Mouse (Mus musculus) liver, embryonic 14.5 days (tissue): ENCODE data around the gene 4931422A03Rik. TPM values are rescaled to one million over a fixed set of nuclear protein-coding genes. Genes with fewer than 3 reads are reported as not detected.

ENCODE experiments used
- ATAC-seq: fragments of 200-750 bp; cut with Nextera tagmentation; 2 replicates; pipeline ENCODE4 v1.8.0; 2017; ENCODE audit warnings: moderate number of reproducible peaks, mild to moderate bottlenecking, moderate library complexity; ENCODE audit not compliant: insufficient read depth
- DNase-seq, 3 experiments: peaks; one replicate each; pipeline ENCODE4 v3.0.0-alpha.2; 2012 to 2013; ENCODE audit warnings: low read depth in 3 of 3, low spot score in 3 of 3
- H3K27ac ChIP-seq: fragments of 300-500 bp; sonication (generic); 2 replicates; pipeline ENCODE4 v1.5.1; 2014; ENCODE audit warnings: moderate library complexity, mild to moderate bottlenecking, control low read depth, inconsistent platforms
- H3K27me3 ChIP-seq: fragments of 300-500 bp; sonication (generic); 2 replicates; pipeline ENCODE4 v1.6.1; 2014; ENCODE audit warnings: mild to moderate bottlenecking, low read length, moderate library complexity; ENCODE audit not compliant: control insufficient read depth, insufficient read depth
- H3K36me3 ChIP-seq: fragments of 300-500 bp; sonication (generic); replicated peaks from 2 replicates; pipeline ENCODE4 v1.6.1; 2014; ENCODE audit warnings: low read depth; ENCODE audit not compliant: control insufficient read depth, insufficient read depth
- H3K4me1 ChIP-seq, 2 experiments: fragments of 200-500 bp in 1 of 2; fragments of 300-500 bp in 1 of 2; sonication (generic) in 1 of 2; replicated peaks; 2 replicates each; pipeline ENCODE4 v1.6.1; 2012 to 2014; ENCODE audit warnings: antibody characterized with exemption in 1 of 2, inconsistent platforms in 1 of 2, low read length in 1 of 2; ENCODE audit not compliant: control insufficient read depth in 2 of 2, insufficient read depth in 2 of 2
- H3K4me2 ChIP-seq: fragments of 300-500 bp; sonication (generic); 2 replicates; pipeline ENCODE4 v1.6.1; 2014; ENCODE audit warnings: low read depth, mild to moderate bottlenecking, control low read depth, moderate library complexity
- H3K4me3 ChIP-seq, 2 experiments: fragments of 200-500 bp in 1 of 2; fragments of 300-500 bp in 1 of 2; sonication (generic) in 1 of 2; 2 replicates each; pipeline ENCODE4 v1.5.1; 2012 to 2014; ENCODE audit warnings: low read depth in 2 of 2, low read length in 2 of 2, mild to moderate bottlenecking in 2 of 2, control low read depth in 1 of 2, inconsistent platforms in 1 of 2, moderate library complexity in 1 of 2; ENCODE audit not compliant: insufficient read depth in 1 of 2
- H3K9ac ChIP-seq: fragments of 300-500 bp; sonication (generic); replicated peaks from 2 replicates; pipeline ENCODE4 v1.6.1; 2014; ENCODE audit warnings: mild to moderate bottlenecking, control low read depth, moderate library complexity
- H3K9me3 ChIP-seq: fragments of 300-500 bp; sonication (generic); 2 replicates; pipeline ENCODE4 v1.6.1; 2016; ENCODE audit warnings: low read length, mixed read lengths; ENCODE audit not compliant: control insufficient read depth
- CTCF ChIP-seq: IDR thresholded peaks from 2 replicates; pipeline ENCODE4 v1.5.1; 2016; ENCODE audit warnings: antibody characterized with exemption, low read depth, control low read depth
- EP300 ChIP-seq: IDR thresholded peaks from 2 replicates; pipeline ENCODE4 v1.6.1; 2016; ENCODE audit warnings: antibody characterized with exemption, low read depth
- WGBS: fragments of 180-500 bp; shearing (Covaris S2); extraction: QIAGEN DNeasy Blood & Tissue Kit; methylation state at CpG from one replicate; pipeline ENCODE4 v1.1.7; 2014; ENCODE audit not compliant: insufficient replicate concordance; 5-methylcytosine and 5-hydroxymethylcytosine counted together
- polyA plus RNA-seq, 2 experiments: library from polyadenylated mRNA; depleted of rRNA in 1 of 2; stranded (reverse) in 1 of 2; unstranded in 1 of 2; fragments of >200 nt; fragmentation: Nextera tagmentation in 1 of 2; extraction: Ambion mirVana in 1 of 2; gene quantifications; 2 replicates each; pipeline versions ENCODE4 v1.2.1 to v1.2.3; 2012 to 2014

The 4931422A03Rik gene
- polyA plus RNA-seq, 2 experiments = 0.86 TPM; not detected in 1

- DNase-seq (no peak), ATAC-seq (no peak)
- no peak overlapping the region for H3K9ac ChIP-seq
- no peak overlapping the region for H3K4me3 ChIP-seq
- H3K9me3 ChIP-seq = no peaks in the 10 kb centered on the region
- no peak overlapping the region for H3K4me2 ChIP-seq
- H3K27me3 ChIP-seq = no peaks in the 10 kb centered on the region
- peaks cover 0 to 15% of the 10 kb centered on the region in 2 experiments; a peak in 2 of 4 replicates for H3K4me1 ChIP-seq
- H3K36me3 ChIP-seq = no peaks in the 10 kb centered on the region
- WGBS = 78% methylated on average over 3 of the region's 3 CpGs
- no peak overlapping the region for H3K27ac ChIP-seq
- no peak for TF ChIP-seq CTCF
- no peak for TF ChIP-seq EP300
Measured at GRCm38 (mm10) chr2:103941085-103941484, 87.1 kb downstream of the 4931422A03Rik start.

DNA sequence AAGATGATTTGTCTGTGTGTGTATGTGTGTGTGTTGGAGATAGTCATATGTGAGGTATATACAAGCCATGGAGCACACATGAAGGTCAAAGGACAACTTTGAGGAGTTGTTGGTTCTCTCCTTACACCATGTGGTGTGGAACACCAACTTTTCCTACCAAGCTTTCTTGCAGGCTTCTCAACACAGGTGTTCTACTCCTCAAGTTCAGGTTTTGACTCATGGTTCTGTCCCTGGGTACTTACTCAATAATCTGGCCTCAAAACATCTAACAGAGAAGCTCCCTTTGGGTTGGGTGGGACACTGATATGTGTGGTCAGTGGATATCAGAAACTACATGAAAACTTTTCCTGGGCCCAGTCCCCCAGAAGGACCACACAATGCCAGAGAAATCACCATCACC lies 89.2 kb downstream of the 4931422A03Rik start:
- Histone ChIP-seq H3K36me3 (no peaks in the 10 kb centered on the region), H3K27ac (no peak overlapping the region), H3K4me3 (no peak overlapping the region), H3K4me1 (peaks cover 0 to 7% of the 10 kb centered on the region in 2 experiments; a peak in 1 of 4 replicates), H3K4me2 (no peak overlapping the region), H3K27me3 (no peaks in the 10 kb centered on the region), H3K9ac (no peak overlapping the region), H3K9me3 (no peaks in the 10 kb centered on the region)
- ATAC-seq (no peak), DNase-seq (no peak)
- TF ChIP-seq EP300 (no peak), CTCF (no peak)

DNA sequence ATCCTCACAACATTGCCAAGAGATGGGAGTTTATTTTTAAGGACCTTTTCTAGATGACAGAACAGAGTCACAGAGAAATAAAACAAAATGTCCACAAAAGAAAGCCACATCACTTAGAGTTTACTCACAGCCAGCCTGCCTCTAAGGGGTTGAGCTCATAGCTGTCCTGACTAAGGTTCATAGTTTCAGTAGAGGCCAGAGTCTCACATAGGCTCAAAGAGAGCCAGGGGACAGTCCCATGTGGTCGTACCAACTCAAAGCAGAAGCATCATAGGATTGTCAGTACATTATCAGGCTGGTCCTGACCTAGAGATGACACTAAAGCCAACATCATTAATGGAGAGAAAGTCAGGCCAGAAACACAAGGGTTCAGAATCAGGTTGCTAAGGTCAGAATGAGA lies 89.6 kb downstream of the 4931422A03Rik start:
- Histone ChIP-seq H3K27me3 (no peaks in the 10 kb centered on the region), H3K9me3 (no peaks in the 10 kb centered on the region), H3K27ac (no peak overlapping the region), H3K4me1 (peaks cover 0 to 7% of the 10 kb centered on the region in 2 experiments; a peak in 1 of 4 replicates), H3K36me3 (no peaks in the 10 kb centered on the region), H3K4me2 (no peak overlapping the region), H3K4me3 (no peak overlapping the region), H3K9ac (no peak overlapping the region)
- WGBS = 42% methylated on average over 1 of the region's 1 CpGs
- ATAC-seq (no peak), DNase-seq (no peak)
- TF ChIP-seq CTCF (no peak), EP300 (no peak)

- no peak overlapping the region for H3K9ac ChIP-seq
- H3K4me1 ChIP-seq = peaks cover 2 to 10% of the 10 kb centered on the region in 2 experiments
- TF ChIP-seq CTCF = no peak
- no peak for ATAC-seq
- no peak overlapping the region for H3K4me2 ChIP-seq
- H3K4me3 ChIP-seq = no peak overlapping the region
- H3K36me3 ChIP-seq = no peaks in the 10 kb centered on the region
- WGBS = 68% methylated on average over 2 of the region's 2 CpGs
- no peak overlapping the region for H3K27ac ChIP-seq
- no peaks in the 10 kb centered on the region for H3K27me3 ChIP-seq
- DNase-seq = no peak
- H3K9me3 ChIP-seq = no peaks in the 10 kb centered on the region
Measured at GRCm38 (mm10) chr2:103937670-103938069, 90.5 kb downstream of the 4931422A03Rik start.

- H3K27ac ChIP-seq = no peak overlapping the region
- peaks cover 11 to 20% of the 10 kb centered on the region in 2 experiments for H3K4me1 ChIP-seq
- H3K4me2 ChIP-seq = no peak overlapping the region
- ATAC-seq = no peak
- TF ChIP-seq CTCF = no peak
- no peak for TF ChIP-seq EP300
- H3K27me3 ChIP-seq = no peaks in the 10 kb centered on the region
- H3K36me3 ChIP-seq = no peaks in the 10 kb centered on the region
- WGBS = 75% methylated on average over 2 of the region's 2 CpGs
- H3K9ac ChIP-seq = no peak overlapping the region
- H3K9me3 ChIP-seq = no peaks in the 10 kb centered on the region
- DNase-seq = no peak
- H3K4me3 ChIP-seq = no peak overlapping the region
Measured at GRCm38 (mm10) chr2:103936666-103937065, 91.5 kb downstream of the 4931422A03Rik start.
